Mouse (Mus musculus) cerebellum, adult 8-10 months (tissue): ENCODE results near the gene Olfr477.
"Not testable (repeated sequence)": the region's sequence is repeated elsewhere in the genome, so short reads cannot be mapped to it uniquely, and the experiment has no call there.

ENCODE experiments used
- DNase-seq: peaks from one replicate; pipeline ENCODE4 v3.0.0; 2022

Olfr477 gene

DNA sequence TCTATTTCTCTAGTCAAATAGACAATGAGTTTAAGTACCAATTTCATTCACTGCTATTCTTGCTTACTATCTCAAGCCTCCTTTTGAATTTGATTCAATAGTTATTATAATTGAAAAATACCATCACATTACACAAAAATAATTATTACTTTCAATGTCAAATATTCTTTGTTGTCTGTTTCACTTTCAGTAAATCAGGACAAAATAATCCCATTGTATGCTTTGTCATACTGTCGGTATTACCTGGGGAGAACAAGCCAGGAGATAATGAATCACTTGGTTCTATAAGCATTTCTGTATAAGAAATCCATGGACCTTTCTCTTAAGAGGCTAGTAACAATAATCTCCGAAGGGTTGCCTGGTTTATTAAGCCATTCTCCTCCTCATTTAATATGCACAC lies at the start of gene Olfr477:
Olfr477 (plus strand) TSS at position 301 of the 400 bp plus-strand sequence.
- no peak for DNase-seq

DNA sequence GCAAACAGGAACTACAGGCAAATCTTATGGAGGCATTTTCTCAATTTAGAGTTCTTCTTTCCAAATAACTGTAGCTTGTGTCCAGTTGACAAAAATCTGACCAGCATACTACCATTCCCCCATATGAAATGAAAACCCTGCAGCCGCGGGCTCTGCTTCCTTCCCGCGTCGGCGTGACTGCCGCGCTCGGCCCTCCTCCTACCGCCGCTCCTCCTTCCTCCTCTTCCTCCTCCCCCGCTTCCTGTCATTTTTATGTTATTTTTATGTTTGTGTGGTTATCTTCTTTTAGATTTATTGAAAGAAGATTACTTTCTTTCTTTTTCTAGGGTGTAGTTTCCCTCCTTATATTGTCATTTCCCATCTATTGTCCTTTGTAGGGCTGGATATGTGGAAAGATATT lies 34.0 kb upstream of the Olfr477 start:
- DNase-seq: not testable (repeated sequence)

DNA sequence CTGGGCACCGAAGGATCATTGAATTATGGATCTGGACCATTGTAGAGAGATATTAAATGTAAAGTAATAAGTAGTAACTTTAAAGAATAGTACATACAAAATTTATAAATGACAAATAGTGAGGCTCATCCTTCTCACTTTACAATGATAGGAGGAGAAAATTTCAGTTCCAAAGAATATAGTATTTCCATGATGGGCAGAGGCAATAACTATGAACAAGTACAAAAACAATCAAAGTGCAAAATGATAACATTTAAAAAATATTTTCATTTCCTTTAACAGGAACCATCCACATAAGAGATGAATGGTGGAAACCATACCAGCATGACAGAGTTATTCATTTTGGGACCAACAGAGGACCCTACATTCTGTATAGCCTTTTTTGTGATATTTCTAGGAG lies 32.1 kb upstream of the Olfr477 start, which contains the start of gene Olfr474:
Olfr474 (plus strand) TSS at position 301 of the 400 bp plus-strand sequence.
- DNase-seq: no peak

DNA sequence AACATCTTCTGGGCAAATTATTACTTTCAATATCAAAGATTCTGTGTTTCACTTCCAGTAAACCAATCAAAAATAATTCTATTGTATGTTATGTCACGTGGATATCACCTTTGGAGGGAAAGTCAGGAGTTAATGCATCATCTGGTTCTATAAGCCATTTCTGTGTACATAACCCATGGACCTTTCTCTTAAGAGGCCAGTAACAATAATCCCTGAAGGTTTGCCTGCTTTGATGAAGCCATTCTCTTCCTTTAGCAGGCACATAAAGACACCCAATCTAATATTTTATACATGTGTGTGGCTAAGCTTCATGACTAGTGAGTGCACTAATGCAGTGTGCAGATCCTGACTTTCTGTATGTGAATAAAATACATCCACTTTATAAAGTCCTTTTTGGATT lies 22.0 kb upstream of the Olfr477 start, which contains the start of gene Olfr476:
Olfr476 (plus strand) TSS at position 301 of the 400 bp plus-strand sequence.
- no peak for DNase-seq

DNA sequence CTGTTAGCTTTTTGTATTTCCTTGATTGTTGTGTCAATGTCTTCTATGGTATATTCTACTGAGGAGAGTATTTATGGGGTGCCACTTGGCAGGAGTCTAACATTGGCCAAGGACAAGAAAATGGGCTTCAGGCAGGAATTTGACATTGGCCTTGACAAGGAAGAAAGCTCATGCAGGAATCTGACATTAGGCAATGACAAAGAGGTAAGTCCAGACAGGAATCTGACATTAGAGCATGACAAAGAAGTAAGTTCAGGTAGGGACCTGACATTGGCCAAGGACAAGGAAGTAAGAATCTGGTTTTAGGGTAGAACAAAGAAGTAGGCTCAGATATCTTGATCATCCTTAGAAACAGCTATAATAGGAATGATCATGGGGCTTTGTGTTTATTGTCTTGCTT lies 27.8 kb downstream of the Olfr477 start:
- not testable (repeated sequence) for DNase-seq

DNA sequence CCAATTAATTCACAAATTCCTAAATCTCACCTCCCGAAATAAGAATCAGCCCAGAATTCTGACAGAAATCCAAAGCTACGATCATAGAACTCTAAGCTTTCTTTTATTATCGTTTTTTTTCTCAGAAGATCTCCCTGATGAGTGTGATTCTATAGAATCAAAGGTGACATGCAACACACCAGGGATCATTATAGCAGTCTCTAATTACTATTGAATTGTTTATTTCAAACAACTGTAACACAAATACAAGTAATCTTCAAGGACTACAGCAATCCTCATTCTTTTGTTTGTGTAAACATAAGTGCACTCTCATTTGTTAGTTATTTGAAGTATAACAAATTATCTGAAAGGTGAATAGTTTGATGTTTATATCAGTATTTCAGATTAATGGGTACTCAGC lies 47.4 kb downstream of the Olfr477 start, which contains the start of gene Olfr478:
Olfr478 (minus strand) TSS at position 101 of the 400 bp plus-strand sequence.
- DNase-seq: no peak
